Mouse (Mus musculus) mammary gland, adult 2 months (tissue): ENCODE measurements around the gene Olfr161. TPM values are rescaled to one million over a fixed set of nuclear protein-coding genes. Genes with fewer than 3 reads are reported as not detected.

ENCODE experiments used
- polyA plus RNA-seq: library from polyadenylated mRNA; depleted of rRNA; stranded (reverse); fragments of >200 nt; gene quantifications from 2 replicates; pipeline ENCODE4 v1.2.3, GENCODE M21; 2012; ENCODE audit warnings: low replicate concordance; rRNA removed

Olfr161 gene
- polyA plus RNA-seq = not detected in 2 replicates

DNA sequence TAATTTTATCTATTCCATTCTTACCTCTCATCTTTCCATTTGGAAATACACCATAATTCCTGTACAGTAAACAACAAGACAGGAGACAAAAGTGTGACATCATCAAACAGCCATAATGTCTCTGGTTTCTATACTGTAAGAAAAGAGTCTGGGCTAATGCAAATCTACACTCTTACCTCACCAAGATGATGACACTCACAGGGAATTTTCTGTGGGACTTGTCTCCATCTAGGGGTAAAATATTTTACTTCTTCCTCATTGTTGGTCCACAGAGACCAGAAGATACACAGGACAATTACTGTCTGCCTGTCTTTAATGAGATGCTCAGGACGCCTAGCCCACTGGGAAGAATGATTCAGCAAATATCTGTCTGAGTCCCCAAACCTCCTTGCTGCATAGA, at the start of gene Olfr161:
TSS of gene Olfr161 (plus strand) at position 352 of the 400 bp plus-strand sequence.

Other genes starting within 250 kb of the Olfr161 start
- gene Mefv, start 127.1 kb downstream of the Olfr161 start, polyA plus RNA-seq = 0.48 and 0.62 TPM in 2 replicates
- gene Zfp263, start 153.1 kb downstream of the Olfr161 start, polyA plus RNA-seq = 8.3 and 10.4 TPM in 2 replicates
- gene Olfr15, start 239.8 kb downstream of the Olfr161 start, polyA plus RNA-seq = not detected in 2 replicates